Mouse (Mus musculus): ENCODE data around the gene Olfr700. TPM values are rescaled to one million over a fixed set of nuclear protein-coding genes. Genes with fewer than 3 reads are reported as not detected.
"Not testable (repeated sequence)": the region's sequence is repeated elsewhere in the genome, so short reads cannot be mapped to it uniquely, and the experiment has no call there.

Olfr700 gene
- not detected in 2 replicates for polyA plus RNA-seq (2015; fragmentation: Nextera tagmentation; extraction: Ambion mirVana)

DNA sequence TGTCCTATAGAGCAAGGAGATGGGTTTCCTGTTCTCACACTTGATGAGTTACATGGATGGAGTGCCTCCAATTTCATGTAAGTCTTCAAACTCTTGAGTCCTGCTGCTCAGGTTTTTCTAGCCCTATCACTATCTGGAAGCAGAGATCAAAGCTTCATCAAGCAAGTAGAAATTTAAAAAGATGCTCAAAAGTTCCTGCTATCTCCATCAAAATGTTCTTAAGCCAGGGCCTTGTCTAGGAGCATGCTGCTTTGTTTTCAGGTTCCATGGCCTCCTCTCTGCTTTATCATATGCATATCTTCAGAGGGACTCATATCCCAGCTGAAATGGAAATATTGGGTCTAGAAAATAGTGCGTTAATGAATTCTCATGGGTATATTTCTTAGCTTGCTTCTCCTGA lies at the start of gene Olfr700:
Olfr700 (minus strand) TSS at position 101 of the 400 bp plus-strand sequence.
- H3K36me3 ChIP-seq, result no peaks in the 10 kb centered on the region
- no peak within 1 kb of the TSS for H3K4me2 ChIP-seq
- no peak within 1 kb of the TSS for H3K4me3 ChIP-seq
- H3K27ac ChIP-seq (replicated peaks), result no peak within 1 kb of the TSS
- no peaks in the 10 kb centered on the region for H3K4me1 ChIP-seq (replicated peaks)
- no peak for ATAC-seq (ENCODE audit: low FRiP score, low read depth)
- no peaks in the 10 kb centered on the region for H3K9me3 ChIP-seq
- 86% methylated on average over 1 of the region's 1 CpGs for WGBS
- H3K27me3 ChIP-seq, result no peaks in the 10 kb centered on the region
- H3K9ac ChIP-seq, result no peak within 1 kb of the TSS

DNA sequence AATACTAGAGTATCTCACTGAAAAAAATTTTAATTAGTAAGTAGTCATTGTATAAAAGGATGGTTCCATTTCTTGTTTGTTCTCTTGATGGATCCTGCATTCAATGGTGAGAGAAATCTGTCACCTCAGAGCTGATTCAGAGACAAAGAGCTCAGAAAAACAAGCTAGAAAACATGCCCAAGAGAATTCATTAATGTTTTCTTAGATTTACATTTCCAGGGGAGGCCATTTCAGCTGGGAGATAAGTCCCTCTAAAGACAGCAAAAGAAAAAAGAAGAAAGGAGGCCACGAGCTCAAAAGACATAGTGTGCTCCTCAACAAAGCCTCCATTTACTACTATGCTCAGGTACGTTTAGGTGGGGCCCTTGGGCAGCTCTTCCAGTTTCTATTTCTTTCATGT lies 34.4 kb upstream of the Olfr700 start, which contains the start of gene Olfr703:
Olfr703 (plus strand) TSS at position 301 of the 400 bp plus-strand sequence.
- Histone ChIP-seq H3K27me3 (no peaks in the 10 kb centered on the region), H3K4me2 (no peak within 1 kb of the TSS), H3K36me3 (no peaks in the 10 kb centered on the region), H3K4me3 (no peak within 1 kb of the TSS), H3K4me1 (replicated peaks) (no peaks in the 10 kb centered on the region), H3K9me3 (no peaks in the 10 kb centered on the region), H3K9ac (no peak within 1 kb of the TSS), H3K27ac (replicated peaks) (no peak within 1 kb of the TSS)
- WGBS, result 63% methylated on average over 2 of the region's 2 CpGs
- ATAC-seq (ENCODE audit: low FRiP score, low read depth), result no peak

DNA sequence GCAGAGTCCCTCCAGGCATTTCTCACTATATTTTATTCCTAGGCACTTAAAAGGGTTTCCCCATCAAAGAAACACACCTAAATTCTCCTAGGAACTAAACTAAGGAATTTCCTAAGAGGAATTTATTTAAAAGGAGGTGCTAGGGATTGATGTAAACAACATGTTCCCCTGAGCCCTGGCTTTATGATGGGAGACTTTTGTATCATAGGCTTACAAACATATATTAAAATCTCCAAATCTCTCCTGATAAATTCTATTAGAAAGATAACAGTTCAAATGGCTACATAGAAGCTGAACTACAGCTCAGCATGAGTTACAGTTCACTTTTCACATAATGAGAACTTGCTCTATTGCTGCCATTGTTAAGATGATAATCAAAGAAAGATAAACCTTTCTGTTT lies 25.2 kb upstream of the Olfr700 start, which contains the start of gene Olfr702:
Olfr702 (minus strand) TSS at position 101 of the 400 bp plus-strand sequence.
- H3K27me3 ChIP-seq, result no peaks in the 10 kb centered on the region
- H3K4me1 ChIP-seq (replicated peaks), result no peaks in the 10 kb centered on the region
- no peak within 1 kb of the TSS for H3K9ac ChIP-seq
- no peaks in the 10 kb centered on the region for H3K9me3 ChIP-seq
- ATAC-seq (ENCODE audit: low FRiP score, low read depth), result no peak
- H3K27ac ChIP-seq (replicated peaks), result no peak within 1 kb of the TSS
- no peak within 1 kb of the TSS for H3K4me2 ChIP-seq
- H3K4me3 ChIP-seq, result no peak within 1 kb of the TSS
- H3K36me3 ChIP-seq, result no peaks in the 10 kb centered on the region

DNA sequence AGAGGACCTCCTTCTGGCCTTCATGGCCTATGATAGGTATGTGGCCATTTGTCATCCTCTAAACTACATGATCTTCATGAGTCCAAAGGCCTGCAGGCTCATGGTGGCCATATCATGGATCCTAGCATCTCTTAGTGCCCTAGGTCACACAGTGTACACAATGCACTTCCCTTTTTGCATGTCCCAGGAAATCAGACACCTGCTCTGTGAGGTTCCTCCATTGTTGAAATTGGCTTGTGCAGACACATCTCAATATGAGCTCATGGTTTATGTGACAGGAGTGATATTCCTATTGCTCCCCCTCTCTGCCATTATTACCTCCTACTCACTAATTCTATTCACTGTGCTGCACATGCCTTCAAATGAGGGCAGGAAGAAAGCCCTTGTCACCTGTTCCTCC lies 9.8 kb upstream of the Olfr700 start:
- Histone ChIP-seq H3K9me3 (no peaks in the 10 kb centered on the region), H3K4me1 (replicated peaks) (no peaks in the 10 kb centered on the region), H3K27ac (replicated peaks) (no peak overlapping the region)

DNA sequence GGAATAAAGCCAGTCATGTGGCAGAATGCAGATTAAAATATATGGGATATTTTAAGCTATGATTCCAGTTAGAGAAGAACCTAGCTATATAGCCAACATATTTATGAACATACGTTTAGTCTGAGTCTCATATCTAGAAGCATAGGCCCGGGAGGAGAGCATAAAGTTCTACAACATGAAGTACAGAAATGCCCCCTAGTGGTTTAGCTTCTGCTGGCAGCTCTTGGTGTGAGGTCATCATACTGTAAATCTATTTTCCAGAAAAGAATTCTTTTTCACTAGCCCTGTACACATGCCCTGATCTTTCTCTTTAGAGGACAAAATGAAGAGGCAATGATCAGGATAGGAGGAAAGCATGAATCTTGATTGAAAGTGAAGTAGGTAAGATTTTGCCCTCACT lies 7.1 kb upstream of the Olfr700 start:
- Histone ChIP-seq H3K27me3 (no peaks in the 10 kb centered on the region), H3K9me3 (no peaks in the 10 kb centered on the region), H3K4me3 (no peak overlapping the region), H3K4me2 (no peak overlapping the region), H3K36me3 (no peaks in the 10 kb centered on the region), H3K4me1 (replicated peaks) (no peaks in the 10 kb centered on the region), H3K27ac (replicated peaks) (no peak overlapping the region), H3K9ac (no peak overlapping the region)
- 70% methylated on average over 2 of the region's 2 CpGs for WGBS
- no peak for ATAC-seq (ENCODE audit: low FRiP score, low read depth)

More for the DNA sequence above, 9.8 kb upstream of the Olfr700 start:
- Histone ChIP-seq H3K4me3 (no peak overlapping the region), H3K9ac (no peak overlapping the region), H3K36me3 (no peaks in the 10 kb centered on the region), H3K4me2 (no peak overlapping the region), H3K27me3 (no peaks in the 10 kb centered on the region)
- no peak for ATAC-seq (ENCODE audit: low FRiP score, low read depth)

DNA sequence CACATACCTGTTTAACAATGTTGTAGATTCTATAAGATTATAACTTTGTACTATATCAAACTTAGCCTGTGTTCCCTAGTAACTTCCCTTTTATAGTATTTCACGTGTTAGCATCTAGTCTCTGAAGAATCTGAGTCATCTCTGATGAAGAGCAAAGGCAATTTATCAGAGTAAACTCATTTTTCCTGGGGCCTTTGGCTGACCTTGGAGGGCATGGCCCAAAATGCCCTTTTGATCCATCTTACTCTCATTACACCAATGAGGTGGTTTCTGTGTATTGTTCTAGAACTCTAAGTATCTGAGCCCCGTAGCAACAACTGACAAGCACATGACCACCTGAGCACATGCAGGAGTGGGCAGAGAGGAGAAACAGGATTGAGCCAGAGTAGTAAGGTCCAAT lies 5.2 kb upstream of the Olfr700 start, which contains the start of gene Olfr701:
Olfr701 (plus strand) TSS at position 301 of the 400 bp plus-strand sequence.
- Histone ChIP-seq H3K27ac (replicated peaks) (no peak within 1 kb of the TSS), H3K4me2 (no peak within 1 kb of the TSS)
- WGBS, result 90% methylated on average over 2 of the region's 2 CpGs

DNA sequence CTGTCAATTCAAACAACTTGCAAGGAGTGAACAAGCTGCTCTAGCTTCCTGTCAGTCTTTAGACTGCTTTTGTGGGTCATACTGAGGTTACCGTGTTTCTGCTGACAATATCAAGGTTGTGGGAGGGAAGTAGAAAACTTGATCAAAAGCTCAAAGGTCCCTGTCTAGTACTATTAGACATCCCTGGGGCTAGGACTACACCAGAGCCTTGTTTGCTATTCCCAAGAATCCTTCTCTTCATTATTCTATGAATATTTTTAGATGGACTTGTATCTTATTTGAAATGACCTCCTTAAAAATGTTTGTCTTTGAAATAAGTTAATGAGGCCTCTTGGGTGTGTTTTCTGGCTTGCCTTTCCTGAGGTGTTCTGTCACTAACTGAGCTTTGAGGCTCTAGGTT lies 15.5 kb downstream of the Olfr700 start, which contains the start of gene Olfr699:
Olfr699 (minus strand) TSS at position 101 of the 400 bp plus-strand sequence.
- 82% methylated on average over 1 of the region's 1 CpGs for WGBS
- H3K27ac ChIP-seq (replicated peaks), result no peak within 1 kb of the TSS
- no peak within 1 kb of the TSS for H3K4me3 ChIP-seq
- no peak within 1 kb of the TSS for H3K9ac ChIP-seq
- no peaks in the 10 kb centered on the region for H3K4me1 ChIP-seq (replicated peaks)
- no peaks in the 10 kb centered on the region for H3K27me3 ChIP-seq
- ATAC-seq (ENCODE audit: low FRiP score, low read depth), result no peak
- H3K4me2 ChIP-seq, result no peak within 1 kb of the TSS
- H3K9me3 ChIP-seq, result no peaks in the 10 kb centered on the region
- no peaks in the 10 kb centered on the region for H3K36me3 ChIP-seq

More for the DNA sequence above, 5.2 kb upstream of the Olfr700 start, which contains the start of gene Olfr701:
- H3K27me3 ChIP-seq, result no peaks in the 10 kb centered on the region
- H3K36me3 ChIP-seq, result no peaks in the 10 kb centered on the region
- H3K9ac ChIP-seq, result no peak within 1 kb of the TSS
- H3K4me3 ChIP-seq, result no peak within 1 kb of the TSS
- ATAC-seq (ENCODE audit: low FRiP score, low read depth), result no peak
- H3K9me3 ChIP-seq, result no peaks in the 10 kb centered on the region
- no peaks in the 10 kb centered on the region for H3K4me1 ChIP-seq (replicated peaks)

DNA sequence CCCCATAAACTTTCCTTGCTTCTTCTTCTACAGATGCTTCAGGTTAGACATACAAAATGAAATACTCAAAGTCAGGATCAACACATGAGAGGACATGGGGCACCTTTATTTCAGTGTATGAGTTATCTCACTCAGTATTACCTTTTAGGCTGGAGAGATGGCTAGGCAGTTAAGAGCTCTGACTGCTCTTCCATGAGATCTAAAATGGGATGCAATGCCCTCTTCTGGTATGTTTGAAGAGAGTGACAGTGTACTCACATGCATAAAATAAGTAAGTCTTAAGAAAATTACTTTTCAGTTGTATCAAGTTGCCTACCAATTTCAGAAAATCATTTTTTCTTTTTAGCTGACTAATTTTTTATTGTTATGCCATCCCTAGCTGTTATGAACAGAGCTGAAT lies 20.3 kb downstream of the Olfr700 start:
- Histone ChIP-seq H3K36me3 (no peaks in the 10 kb centered on the region), H3K27me3 (no peaks in the 10 kb centered on the region)
- no peak for ATAC-seq (ENCODE audit: low FRiP score, low read depth)

DNA sequence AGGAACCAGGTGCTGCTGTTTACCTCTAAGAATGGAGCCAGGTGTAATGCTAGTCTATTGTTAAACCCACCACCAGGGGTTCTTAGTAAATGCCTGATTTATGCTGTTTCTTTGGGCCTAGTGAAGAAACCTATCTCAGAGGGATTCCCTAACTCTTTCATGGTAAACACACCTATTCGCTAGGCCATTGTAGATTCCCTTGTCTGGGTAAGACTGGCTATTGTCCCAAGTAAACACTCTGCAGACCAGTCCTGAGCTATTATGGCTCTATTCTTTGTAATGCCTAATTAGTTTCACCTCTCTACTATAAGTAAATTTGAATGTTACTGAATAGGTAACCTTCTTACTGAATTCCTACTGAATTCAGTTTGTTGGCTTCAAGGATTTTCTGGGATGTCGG lies 47.6 kb downstream of the Olfr700 start:
- H3K4me3 ChIP-seq; ATAC-seq (ENCODE audit: low FRiP score, low read depth); H3K36me3 ChIP-seq; H3K4me2 ChIP-seq; H3K27me3 ChIP-seq; H3K4me1 ChIP-seq (replicated peaks); H3K9me3 ChIP-seq; H3K9ac ChIP-seq; H3K27ac ChIP-seq (replicated peaks): not testable (repeated sequence)
- 98% methylated on average over 2 of the region's 2 CpGs for WGBS

More for the DNA sequence above, 20.3 kb downstream of the Olfr700 start:
- no peak overlapping the region for H3K27ac ChIP-seq (replicated peaks)
- no peaks in the 10 kb centered on the region for H3K4me1 ChIP-seq (replicated peaks)
- H3K9ac ChIP-seq, result no peak overlapping the region
- H3K4me2 ChIP-seq, result no peak overlapping the region
- H3K4me3 ChIP-seq, result no peak overlapping the region
- no peaks in the 10 kb centered on the region for H3K9me3 ChIP-seq

DNA sequence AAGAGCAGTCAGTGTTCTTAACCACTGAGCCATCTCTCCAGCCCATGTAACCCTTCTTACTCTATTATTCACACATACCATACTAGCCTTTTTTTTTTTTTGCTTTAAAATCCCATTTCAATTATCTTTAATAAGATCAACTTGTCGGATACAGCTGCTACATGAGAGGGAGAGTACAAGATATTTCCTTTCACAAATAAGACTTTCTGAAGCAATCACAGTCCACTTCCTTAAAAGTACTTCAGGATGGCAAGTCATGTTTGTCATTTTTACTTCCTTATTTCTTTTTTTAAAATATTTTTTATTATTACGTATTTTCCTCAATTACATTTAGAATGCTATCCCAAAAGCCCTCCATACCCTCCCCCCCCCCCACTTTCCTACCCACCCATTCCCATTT lies 49.8 kb downstream of the Olfr700 start:
- WGBS, result 98% methylated on average over 2 of the region's 2 CpGs
- no peak for ATAC-seq (ENCODE audit: low FRiP score, low read depth)
- Histone ChIP-seq H3K36me3 (no peaks in the 10 kb centered on the region), H3K9me3 (no peaks in the 10 kb centered on the region), H3K9ac (no peak overlapping the region), H3K4me2 (no peak overlapping the region), H3K4me3 (no peak overlapping the region), H3K27ac (replicated peaks) (no peak overlapping the region), H3K27me3 (no peaks in the 10 kb centered on the region), H3K4me1 (replicated peaks) (no peaks in the 10 kb centered on the region)

Other genes with a start within 250 kb of the Olfr700 start
- gene Olfr693, start 128.2 kb downstream of the Olfr700 start, polyA plus RNA-seq (2015; fragmentation: Nextera tagmentation; extraction: Ambion mirVana), result 0.05 TPM in 1 of 2 replicates, not detected in the other
- not detected in 2 replicates for gene Olfr694, start 117.0 kb downstream of the Olfr700 start, polyA plus RNA-seq (2015; fragmentation: Nextera tagmentation; extraction: Ambion mirVana)
- not detected in 2 replicates for gene Olfr695, start 92.4 kb downstream of the Olfr700 start, polyA plus RNA-seq (2015; fragmentation: Nextera tagmentation; extraction: Ambion mirVana)
- not detected in 2 replicates for gene Olfr697, start 66.4 kb downstream of the Olfr700 start, polyA plus RNA-seq (2015; fragmentation: Nextera tagmentation; extraction: Ambion mirVana)
- gene Olfr698, start 53.4 kb downstream of the Olfr700 start, polyA plus RNA-seq (2015; fragmentation: Nextera tagmentation; extraction: Ambion mirVana), result not detected in 2 replicates
- gene Olfr699, start 15.6 kb downstream of the Olfr700 start, polyA plus RNA-seq (2015; fragmentation: Nextera tagmentation; extraction: Ambion mirVana), result not detected in 2 replicates
- not detected in 2 replicates for gene Olfr701, start 5.3 kb upstream of the Olfr700 start, polyA plus RNA-seq (2015; fragmentation: Nextera tagmentation; extraction: Ambion mirVana)
- not detected in 2 replicates for gene Olfr702, start 25.1 kb upstream of the Olfr700 start, polyA plus RNA-seq (2015; fragmentation: Nextera tagmentation; extraction: Ambion mirVana)
- gene Olfr703, start 34.5 kb upstream of the Olfr700 start, polyA plus RNA-seq (2015; fragmentation: Nextera tagmentation; extraction: Ambion mirVana), result not detected in 2 replicates
- not detected in 2 replicates for gene Olfr704, start 54.4 kb upstream of the Olfr700 start, polyA plus RNA-seq (2015; fragmentation: Nextera tagmentation; extraction: Ambion mirVana)
- gene Olfr705, start 68.1 kb upstream of the Olfr700 start, polyA plus RNA-seq (2015; fragmentation: Nextera tagmentation; extraction: Ambion mirVana), result not detected in 2 replicates
- not detected in 2 replicates for gene Olfr706, start 79.3 kb upstream of the Olfr700 start, polyA plus RNA-seq (2015; fragmentation: Nextera tagmentation; extraction: Ambion mirVana)
- not detected in 2 replicates for gene Olfr707, start 92.4 kb upstream of the Olfr700 start, polyA plus RNA-seq (2015; fragmentation: Nextera tagmentation; extraction: Ambion mirVana)
- not detected in 2 replicates for gene Olfr1532-ps1, start 99.2 kb upstream of the Olfr700 start, polyA plus RNA-seq (2015; fragmentation: Nextera tagmentation; extraction: Ambion mirVana)
- gene Olfr709-ps1, start 123.4 kb upstream of the Olfr700 start, polyA plus RNA-seq (2015; fragmentation: Nextera tagmentation; extraction: Ambion mirVana), result not detected in 2 replicates
- gene Olfr710, start 139.5 kb upstream of the Olfr700 start, polyA plus RNA-seq (2015; fragmentation: Nextera tagmentation; extraction: Ambion mirVana), result not detected in 2 replicates
- gene Olfr6, start 155.1 kb upstream of the Olfr700 start, polyA plus RNA-seq (2015; fragmentation: Nextera tagmentation; extraction: Ambion mirVana), result not detected in 2 replicates
- gene Olfr711, start 166.6 kb upstream of the Olfr700 start, polyA plus RNA-seq (2015; fragmentation: Nextera tagmentation; extraction: Ambion mirVana), result not detected in 2 replicates
- gene Olfr2, start 197.2 kb upstream of the Olfr700 start, polyA plus RNA-seq (2015; fragmentation: Nextera tagmentation; extraction: Ambion mirVana), result not detected in 2 replicates
- gene Olfr713, start 222.3 kb upstream of the Olfr700 start, polyA plus RNA-seq (2015; fragmentation: Nextera tagmentation; extraction: Ambion mirVana), result not detected in 2 replicates

All from hindbrain, embryonic 15.5 days (tissue).